Mouse (Mus musculus): ENCODE data around the gene Plpp3.

DNA sequence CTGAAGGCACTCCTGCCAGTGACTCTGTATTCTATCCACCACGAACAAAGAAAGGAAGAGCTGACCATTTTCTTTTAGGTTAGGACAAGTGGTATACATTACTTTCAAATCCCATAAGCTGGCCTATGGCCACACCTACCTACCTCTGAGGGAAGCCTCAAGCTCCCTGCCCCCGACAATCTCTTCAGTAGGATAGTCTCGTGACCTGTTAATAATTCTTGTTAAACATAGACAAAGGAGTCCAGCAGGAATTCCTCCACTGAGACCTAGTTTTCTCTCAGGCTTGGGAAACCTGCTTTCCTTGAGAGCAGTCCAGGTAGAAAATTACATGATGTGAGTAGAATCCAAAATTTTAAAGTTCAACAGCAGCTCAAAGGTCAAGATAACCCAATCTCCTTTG, 93.8 kb downstream of the Plpp3 start:
- TF ChIP-seq CTCF (conservative IDR thresholded peaks at IDR 0.05; ENCODE audit: low read length) (no peak), POU5F1 (IDR thresholded peaks at IDR 0.05; ENCODE audit: borderline replicate concordance, low read length) (no peak)
